Mouse (Mus musculus) splenic B cell, adult 2 months (primary cell): ENCODE results near the gene Atp6v0e.

Source experiments
- DNase-seq: peaks from one replicate; pipeline ENCODE4 v3.0.0-alpha.2; 2011; ENCODE audit warnings: low read depth, low spot score
- H3K27me3 ChIP-seq: 2 replicates; pipeline ENCODE4 v1.6.1; 2012; ENCODE audit warnings: mild to moderate bottlenecking, low read length, moderate library complexity, mixed read lengths; ENCODE audit not compliant: control insufficient read depth, poor library complexity, insufficient read depth, severe bottlenecking
- H3K36me3 ChIP-seq: 2 replicates; pipeline ENCODE4 v1.6.1; 2012; ENCODE audit warnings: mild to moderate bottlenecking, low read length, moderate library complexity, mixed read lengths; ENCODE audit not compliant: control insufficient read depth, poor library complexity, insufficient read depth, severe bottlenecking

Gene Atp6v0e

GRCm38 (mm10) chr17:26688795-26689735 lies 26.0 kb downstream of the Atp6v0e start:
- peaks cover 3% of the 10 kb centered on the region for H3K36me3 ChIP-seq
- H3K27me3 ChIP-seq: no peaks in the 10 kb centered on the region
- DNase-seq: no peak

DNA sequence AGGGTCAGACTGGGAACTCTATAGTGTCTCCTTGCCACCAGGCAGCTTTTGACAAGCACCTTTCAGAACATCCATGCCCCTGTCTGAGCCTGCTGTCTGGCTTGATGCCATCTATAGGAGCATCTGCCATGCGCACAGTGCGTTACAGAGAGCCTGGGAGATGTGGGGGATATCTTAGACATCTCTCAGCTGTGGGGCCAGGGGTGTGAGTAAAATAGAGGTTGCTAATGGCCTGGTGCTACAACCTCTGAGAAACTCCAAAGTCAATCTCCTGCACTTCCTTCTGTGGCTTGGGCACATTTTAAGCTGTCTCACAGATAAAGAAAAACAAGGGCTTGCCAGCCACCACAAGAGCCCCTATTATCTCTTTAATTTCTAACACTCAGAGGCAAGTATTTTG lies 26.8 kb downstream of the Atp6v0e start:
- Histone ChIP-seq H3K27me3 (no peaks in the 10 kb centered on the region), H3K36me3 (peaks cover 3% of the 10 kb centered on the region)
- no peak for DNase-seq

- no peaks in the 10 kb centered on the region for H3K27me3 ChIP-seq
- peaks cover 3% of the 10 kb centered on the region for H3K36me3 ChIP-seq
- DNase-seq: no peak
Measured at GRCm38 (mm10) chr17:26690236-26690635, 27.2 kb downstream of the Atp6v0e start.

GRCm38 (mm10) chr17:26691110-26691509 lies 28.1 kb downstream of the Atp6v0e start:
- H3K27me3 ChIP-seq: no peaks in the 10 kb centered on the region
- peaks cover 5% of the 10 kb centered on the region for H3K36me3 ChIP-seq
- no peak for DNase-seq

DNA sequence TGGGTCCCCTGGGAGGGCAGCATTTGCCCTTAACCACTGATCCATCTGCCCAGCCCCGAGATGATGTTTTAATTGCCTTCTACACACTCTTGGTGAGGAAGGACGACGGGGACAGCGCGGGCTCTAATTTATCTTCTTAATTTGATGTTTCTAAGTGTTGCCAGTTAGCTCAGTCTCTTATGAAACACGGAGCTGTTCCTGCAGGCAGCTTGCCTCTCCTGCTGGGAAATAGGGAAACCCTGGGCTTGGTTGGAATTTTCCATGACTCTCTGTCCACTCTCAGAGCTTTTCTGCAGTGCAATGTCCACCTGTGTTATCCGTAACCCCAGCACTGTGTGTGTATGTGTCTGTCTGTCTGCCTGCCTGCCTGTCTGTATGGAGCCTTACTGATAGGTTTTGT lies 30.4 kb downstream of the Atp6v0e start:
- DNase-seq: no peak
- Histone ChIP-seq H3K36me3 (peaks cover 5% of the 10 kb centered on the region), H3K27me3 (no peaks in the 10 kb centered on the region)

GRCm38 (mm10) chr17:26694171-26694570 lies 31.1 kb downstream of the Atp6v0e start:
- H3K36me3 ChIP-seq: peaks cover 5% of the 10 kb centered on the region
- DNase-seq: no peak
- H3K27me3 ChIP-seq: no peaks in the 10 kb centered on the region

DNA sequence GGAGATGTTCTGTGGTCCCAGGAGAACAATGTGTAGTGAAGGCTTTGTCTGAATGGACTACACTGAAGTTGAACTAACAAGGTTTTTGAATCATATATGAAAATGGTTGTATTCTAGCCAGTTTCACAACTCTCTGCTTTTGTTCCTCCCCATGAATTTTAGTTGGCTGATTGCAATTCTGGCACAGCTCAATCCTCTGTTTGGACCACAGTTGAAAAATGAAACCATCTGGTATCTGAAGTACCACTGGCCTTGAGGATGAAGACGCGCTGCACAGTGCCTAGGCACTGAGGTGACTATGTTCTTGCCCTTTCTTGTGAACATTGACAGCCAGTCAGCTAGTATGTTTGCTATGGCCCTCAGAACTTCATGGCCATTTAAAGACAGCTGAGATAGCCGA lies 32.2 kb downstream of the Atp6v0e start:
- Histone ChIP-seq H3K36me3 (peaks cover 4% of the 10 kb centered on the region), H3K27me3 (no peaks in the 10 kb centered on the region)
- DNase-seq: no peak

GRCm38 (mm10) chr17:26698846-26699245 lies 35.8 kb downstream of the Atp6v0e start:
- H3K36me3 ChIP-seq: peaks cover 4% of the 10 kb centered on the region
- no peaks in the 10 kb centered on the region for H3K27me3 ChIP-seq
- peak; percentile 61 for DNase-seq

DNA sequence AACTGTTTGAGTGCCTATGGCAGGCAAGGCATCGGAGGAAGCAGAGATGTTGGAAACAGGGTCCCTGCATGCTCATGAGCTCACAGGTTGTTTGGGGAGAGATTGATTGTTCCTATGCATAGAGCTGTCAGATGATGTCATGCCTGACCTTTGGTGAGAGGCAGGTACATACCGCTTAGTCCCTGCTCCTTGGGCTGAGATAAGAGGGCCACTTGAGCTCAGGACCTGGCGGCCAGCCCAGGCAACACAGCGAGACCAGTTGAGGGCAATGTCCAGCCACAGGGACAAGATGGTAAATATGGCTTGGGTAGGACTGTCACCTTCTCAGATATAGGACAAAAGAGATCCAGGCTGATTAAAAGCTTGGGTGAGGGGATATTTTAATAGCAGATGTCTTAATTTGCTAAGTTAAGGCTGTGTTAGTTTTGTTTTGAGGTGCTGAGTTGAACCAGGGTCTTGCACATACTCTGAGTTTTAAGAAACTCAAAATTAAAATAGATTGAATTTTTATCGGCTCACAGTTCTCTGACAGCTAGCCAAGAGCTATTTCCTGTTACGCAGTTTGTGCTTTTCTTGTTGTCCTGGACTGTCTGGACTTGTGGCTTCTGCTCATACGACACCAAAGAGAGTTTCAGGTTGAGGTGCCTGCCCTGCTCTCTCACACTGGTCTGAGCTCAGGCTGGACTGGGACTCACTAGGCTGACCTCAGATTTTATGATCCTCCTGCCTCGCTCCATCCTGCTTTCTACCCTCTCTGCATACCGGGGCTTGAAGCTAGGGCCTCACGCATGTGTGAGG lies 37.0 kb downstream of the Atp6v0e start:
- Histone ChIP-seq H3K27me3 (no peaks in the 10 kb centered on the region), H3K36me3 (peaks cover 4% of the 10 kb centered on the region)
- DNase-seq: no peak

DNA sequence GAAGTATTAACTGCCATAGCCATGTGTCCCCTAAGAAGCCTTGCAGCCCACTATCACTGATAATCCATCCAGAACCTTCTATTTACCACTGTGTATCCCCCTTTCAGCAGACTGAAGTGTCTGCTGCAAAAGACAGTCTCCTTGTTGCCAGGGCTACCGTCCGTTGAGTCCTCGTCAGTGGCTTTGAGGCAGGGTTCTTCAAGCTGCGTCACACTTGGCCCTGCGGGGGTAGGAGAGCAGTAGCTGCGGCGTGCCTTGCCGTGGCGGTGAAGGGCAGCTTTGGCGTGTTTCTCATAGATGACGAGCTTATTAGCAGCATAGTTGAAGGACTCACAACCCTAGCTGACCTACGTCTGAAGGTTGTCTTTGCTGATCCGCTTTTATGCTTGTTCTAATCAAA lies 38.5 kb downstream of the Atp6v0e start:
- Histone ChIP-seq H3K27me3 (no peaks in the 10 kb centered on the region), H3K36me3 (peaks cover 2% of the 10 kb centered on the region)

GRCm38 (mm10) chr17:26702621-26703020 lies 39.6 kb downstream of the Atp6v0e start:
- no peak for DNase-seq
- peaks cover 2% of the 10 kb centered on the region for H3K36me3 ChIP-seq
- no peaks in the 10 kb centered on the region for H3K27me3 ChIP-seq

More for the DNA sequence above, 38.5 kb downstream of the Atp6v0e start:
- no peak for DNase-seq

- Histone ChIP-seq H3K27me3 (no peaks in the 10 kb centered on the region), H3K36me3 (no peaks in the 10 kb centered on the region; the same call in none of the 2 replicates)
Measured at GRCm38 (mm10) chr17:26703671-26704070, 40.6 kb downstream of the Atp6v0e start.

GRCm38 (mm10) chr17:26705463-26706359 lies 42.7 kb downstream of the Atp6v0e start:
- DNase-seq: no peak
- Histone ChIP-seq H3K36me3 (no peaks in the 10 kb centered on the region), H3K27me3 (no peaks in the 10 kb centered on the region)

More at GRCm38 (mm10) chr17:26703671-26704070, 40.6 kb downstream of the Atp6v0e start:
- no peak for DNase-seq

DNA sequence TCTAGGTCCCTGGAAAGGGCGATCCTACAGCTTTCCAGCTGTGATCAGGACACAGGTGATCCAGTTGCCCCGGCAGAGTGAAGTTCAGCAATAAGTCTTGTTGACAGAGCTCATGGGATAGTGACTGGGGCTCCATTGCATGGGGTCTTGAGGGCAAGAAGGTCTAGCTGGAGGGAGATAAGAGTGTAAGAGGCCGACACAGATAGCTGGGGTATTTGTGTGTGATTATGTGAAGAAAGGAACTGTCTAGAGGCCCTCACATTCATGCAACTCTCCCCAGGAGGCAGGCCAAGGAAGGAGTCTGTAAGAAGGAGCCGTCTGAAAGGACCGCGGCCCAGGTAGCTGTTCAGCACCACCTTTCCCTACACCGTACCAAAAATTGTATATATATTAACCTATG lies 44.0 kb downstream of the Atp6v0e start:
- no peak for DNase-seq
- Histone ChIP-seq H3K36me3 (no peaks in the 10 kb centered on the region), H3K27me3 (no peaks in the 10 kb centered on the region; the same call in 1 of the 2 replicates)
